Mouse (Mus musculus) left cerebral cortex, postnatal 14 days (tissue): ENCODE measurements at regions not wholly inside any gene's neighbourhood (a gene's known extent, or its start where the extent isn't known, plus 50 kb on each side); places are given as distances from the start of the nearest gene placed in this dataset.
"Not testable (repeated sequence)": the region's sequence is repeated elsewhere in the genome, so short reads cannot be mapped to it uniquely, and the experiment has no call there.

Experiments used
- DNase-seq, 2 experiments: peaks; one replicate each; pipeline ENCODE4 v3.0.0; 2021 to 2022; ENCODE audit warnings: low spot score in 2 of 2, mixed read lengths in 1 of 2
- intact Hi-C: fragments of 180-260 bp; cut with DNase I; formaldehyde crosslinking; loops from one replicate; pipeline ENCODE4 v1.15.1; 2025

- intact Hi-C loops, result no loop called here
Observed at GRCm38 (mm10) chr6:140251527-140251926, 172.3 kb upstream of the Plekha5 start.

GRCm38 (mm10) chr6:140243411-140244151, 180.3 kb upstream of the Plekha5 start:
- intact Hi-C loops, result no loop called here
- no peak for DNase-seq

More at GRCm38 (mm10) chr6:140251527-140251926, 172.3 kb upstream of the Plekha5 start:
- no peak for DNase-seq

GRCm38 (mm10) chr6:140239356-140239755, 184.5 kb upstream of the Plekha5 start:
- intact Hi-C loops, result no loop called here

GRCm38 (mm10) chr6:140231537-140231936, 190.3 kb upstream of the Plcz1 start:
- intact Hi-C loops, result no loop called here

More at GRCm38 (mm10) chr6:140239356-140239755, 184.5 kb upstream of the Plekha5 start:
- no peak for DNase-seq

GRCm38 (mm10) chr6:140229295-140229694, 188.0 kb upstream of the Plcz1 start:
- intact Hi-C loops, result no loop called here
- DNase-seq, result no peak

More at GRCm38 (mm10) chr6:140231537-140231936, 190.3 kb upstream of the Plcz1 start:
- no peak for DNase-seq

GRCm38 (mm10) chr6:140228741-140229140, 187.5 kb upstream of the Plcz1 start:
- intact Hi-C loops, result no loop called here
- no peak for DNase-seq

GRCm38 (mm10) chr6:140222534-140223324, 181.5 kb upstream of the Plcz1 start:
- intact Hi-C loops, result no loop called here
- no peak for DNase-seq

- intact Hi-C loops, result no loop called here
- no peak for DNase-seq
Observed at GRCm38 (mm10) chr6:140221653-140222272, 180.5 kb upstream of the Plcz1 start.

- intact Hi-C loops, result no loop called here
- no peak for DNase-seq
Observed at GRCm38 (mm10) chr6:140218789-140219188, 177.5 kb upstream of the Plcz1 start.

- intact Hi-C loops, result no loop called here
- DNase-seq, result no peak
Observed at GRCm38 (mm10) chr6:140212403-140212802, 171.1 kb upstream of the Plcz1 start.

- intact Hi-C loops, result no loop called here
- peak in 1 of 2 experiments; percentile 20 for DNase-seq
Observed at GRCm38 (mm10) chr6:140210141-140210540, 168.9 kb upstream of the Plcz1 start.

- no peak for DNase-seq
- intact Hi-C loops, result no loop called here
Observed at GRCm38 (mm10) chr6:140209083-140209482, 167.8 kb upstream of the Plcz1 start.

- intact Hi-C loops, result no loop called here
- no peak for DNase-seq
Observed at GRCm38 (mm10) chr6:140208375-140208774, 167.1 kb upstream of the Plcz1 start.

- DNase-seq, intact Hi-C loops: not testable (repeated sequence)
Observed at GRCm38 (mm10) chr6:140206676-140207075, 165.4 kb upstream of the Plcz1 start.

GRCm38 (mm10) chr6:140201356-140201755, 160.1 kb upstream of the Plcz1 start:
- intact Hi-C loops, result no loop called here
- DNase-seq, result no peak

GRCm38 (mm10) chr6:140200322-140200721, 159.1 kb upstream of the Plcz1 start:
- DNase-seq, result peak in 1 of 2 experiments; percentile 27
- intact Hi-C loops, result no loop called here

GRCm38 (mm10) chr6:140198036-140198435, 156.8 kb upstream of the Plcz1 start:
- no peak for DNase-seq
- intact Hi-C loops, result no loop called here

GRCm38 (mm10) chr6:140197113-140197675, 155.9 kb upstream of the Plcz1 start:
- no peak for DNase-seq
- intact Hi-C loops, result no loop called here

GRCm38 (mm10) chr6:140194276-140194675, 153.0 kb upstream of the Plcz1 start:
- DNase-seq, result peak in 1 of 2 experiments; percentile 37
- intact Hi-C loops, result no loop called here
